Mouse (Mus musculus) ZHBTc4 (cell line): ENCODE results near the gene Hnrnpa2b1.

ENCODE experiments used
- DNase-seq: peaks from one replicate; pipeline ENCODE4 v3.0.0-alpha.2; 2011; ENCODE audit warnings: low read depth, low spot score

Gene Hnrnpa2b1

GRCm38 (mm10) chr6:51470311-51471178 lies 851 bp upstream of the Hnrnpa2b1 start, which contains the start of gene Cbx3:
Cbx3 (plus strand) TSS chr6:51470360.
- DNase-seq: peak; percentile 97

GRCm38 (mm10) chr6:51468891-51469561 lies 668 bp downstream of the Hnrnpa2b1 start:
- peak; percentile 86 for DNase-seq

GRCm38 (mm10) chr6:51467649-51468048 lies 2.0 kb downstream of the Hnrnpa2b1 start:
- peak; percentile 59 for DNase-seq

- DNase-seq: peak; percentile 66
Observed at GRCm38 (mm10) chr6:51460363-51460762, 9.3 kb downstream of the Hnrnpa2b1 start.

- DNase-seq: peak; percentile 80
Observed at GRCm38 (mm10) chr6:51460021-51460360, 9.7 kb downstream of the Hnrnpa2b1 start.

DNA sequence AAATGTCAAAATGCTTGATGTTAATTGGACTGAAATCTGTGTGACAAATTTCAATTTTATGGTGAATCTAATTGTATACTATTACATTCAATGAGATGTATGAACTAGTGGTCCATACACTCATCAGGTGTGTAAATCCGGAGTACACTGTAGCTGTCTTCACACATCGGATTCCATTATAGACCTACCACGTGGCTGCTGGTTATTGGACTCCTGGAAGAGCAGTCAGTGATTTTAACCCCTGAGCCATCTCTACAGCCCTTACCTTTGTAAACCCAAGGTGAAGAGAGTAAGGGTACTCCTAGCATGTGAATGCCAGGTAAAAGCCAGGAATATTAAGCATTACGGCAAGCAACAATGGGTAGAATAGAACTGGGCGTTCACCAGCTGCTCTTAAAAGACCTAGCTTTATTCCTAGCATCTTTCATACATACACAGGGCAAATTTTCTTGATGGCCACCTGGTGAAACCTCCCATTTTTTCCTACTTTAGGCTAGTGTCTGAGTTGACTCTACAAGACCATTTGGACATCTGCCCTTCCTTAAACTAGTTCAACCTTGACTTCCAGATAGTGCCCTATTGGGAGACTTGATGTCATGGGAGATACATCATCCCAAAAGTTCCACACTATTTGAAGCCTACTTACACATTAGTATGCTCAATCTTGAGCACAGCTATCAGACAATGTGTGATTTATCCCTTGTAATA lies 10.2 kb downstream of the Hnrnpa2b1 start:
- peak; percentile 80 for DNase-seq

- peak; percentile 70 for DNase-seq
Observed at GRCm38 (mm10) chr6:51458925-51459312, 10.8 kb downstream of the Hnrnpa2b1 start.

GRCm38 (mm10) chr6:51457770-51458387 lies 11.8 kb downstream of the Hnrnpa2b1 start:
- peak; percentile 37 for DNase-seq

- DNase-seq: peak; percentile 15
Observed at GRCm38 (mm10) chr6:51457283-51457682, 12.4 kb downstream of the Hnrnpa2b1 start.

DNA sequence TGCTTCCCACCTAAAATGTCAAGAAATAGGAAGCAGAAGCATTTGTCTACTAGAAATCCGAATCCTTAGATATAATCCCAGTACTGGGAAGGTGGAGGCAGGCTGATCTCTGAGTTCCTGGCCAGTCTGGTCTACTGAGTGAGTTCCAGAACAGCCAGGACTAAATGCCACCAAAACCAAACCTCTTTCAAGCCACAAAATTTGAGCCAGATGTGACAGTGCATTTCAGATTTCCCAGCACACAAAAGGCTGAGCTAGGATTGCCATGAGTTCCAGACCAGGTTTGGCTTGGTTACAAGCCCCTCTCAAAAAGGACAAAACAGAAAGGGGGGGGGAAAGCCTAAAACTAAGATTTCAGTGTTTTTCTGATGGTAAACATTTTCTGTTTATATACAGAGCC lies 13.5 kb downstream of the Hnrnpa2b1 start:
- DNase-seq: no peak

DNA sequence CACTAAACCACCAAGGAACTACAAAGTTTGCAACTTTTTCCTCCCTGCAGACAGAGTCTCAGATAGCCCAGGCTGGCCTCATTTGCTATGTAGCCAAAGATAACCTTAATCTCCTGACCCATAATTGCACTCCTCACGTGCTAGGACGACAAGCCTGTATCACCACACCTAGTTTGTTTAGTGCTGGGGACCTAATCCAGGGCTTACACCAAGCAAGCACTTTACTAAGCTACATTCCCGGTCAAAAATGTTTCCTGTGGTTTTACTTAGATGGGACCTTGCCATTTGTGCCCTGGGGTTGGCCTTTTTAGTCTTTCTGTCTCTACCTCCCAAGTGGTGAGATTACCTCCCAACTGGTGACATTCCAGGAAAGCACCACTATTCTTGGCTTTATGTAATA lies 14.7 kb downstream of the Hnrnpa2b1 start:
- no peak for DNase-seq

DNA sequence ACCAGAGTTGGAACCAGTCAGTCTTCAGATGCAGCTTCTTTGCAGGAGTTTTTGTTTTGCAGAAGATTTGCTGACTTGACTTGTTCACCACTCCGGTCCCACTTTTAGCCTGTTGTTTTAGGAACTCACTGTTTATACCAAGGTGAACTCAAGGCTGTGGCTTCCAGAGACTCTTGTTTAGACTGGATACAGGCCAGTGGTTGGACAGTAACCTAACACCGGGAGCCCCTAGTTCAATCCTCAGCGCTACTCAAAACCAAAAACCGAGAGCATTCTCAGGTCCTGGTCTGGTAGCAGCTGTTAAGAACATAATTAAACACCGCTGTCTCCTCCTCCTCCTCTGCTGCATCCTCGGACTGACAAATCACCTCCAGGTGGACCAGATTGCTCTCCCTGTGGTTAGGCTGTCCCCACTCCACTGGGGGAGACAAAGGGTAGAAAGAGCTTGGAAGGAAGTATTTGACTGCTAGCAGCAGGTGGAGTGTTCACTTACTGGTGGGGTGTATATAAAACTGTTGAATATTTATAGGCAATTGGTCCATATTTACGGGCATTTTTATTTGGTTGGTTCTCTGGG lies 16.7 kb downstream of the Hnrnpa2b1 start:
- no peak for DNase-seq

DNA sequence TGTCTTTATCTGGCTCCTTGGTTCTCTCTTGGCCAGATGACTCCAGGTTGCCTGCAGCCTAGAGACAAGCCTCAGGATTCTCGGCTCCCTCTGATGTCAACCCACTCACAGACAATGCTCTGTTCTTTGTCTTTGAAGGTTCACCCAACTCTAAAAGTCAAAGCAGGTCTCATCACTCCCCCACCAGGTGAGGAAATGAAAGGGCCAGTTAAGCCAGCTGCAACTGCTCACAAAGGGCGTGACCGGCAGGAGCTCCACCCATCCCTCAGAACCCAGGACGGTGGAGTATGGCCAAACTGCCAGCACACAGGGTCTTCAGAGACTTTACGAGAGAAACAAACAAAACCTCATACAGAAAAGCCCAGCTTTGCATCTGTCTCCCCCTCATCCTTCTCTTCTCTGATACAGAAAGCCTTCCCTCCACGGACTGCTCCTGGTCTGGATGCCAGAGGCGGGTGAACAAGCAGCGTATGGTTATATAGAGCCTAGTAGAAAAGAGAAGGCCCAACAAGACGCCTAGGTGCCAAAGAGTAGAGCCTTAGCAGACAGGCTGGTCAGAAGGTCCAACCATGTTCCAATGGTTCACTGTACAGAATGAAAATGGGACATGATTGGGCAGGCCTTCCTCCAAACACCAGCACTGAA lies 27.4 kb downstream of the Hnrnpa2b1 start:
- DNase-seq: peak; percentile 93

DNA sequence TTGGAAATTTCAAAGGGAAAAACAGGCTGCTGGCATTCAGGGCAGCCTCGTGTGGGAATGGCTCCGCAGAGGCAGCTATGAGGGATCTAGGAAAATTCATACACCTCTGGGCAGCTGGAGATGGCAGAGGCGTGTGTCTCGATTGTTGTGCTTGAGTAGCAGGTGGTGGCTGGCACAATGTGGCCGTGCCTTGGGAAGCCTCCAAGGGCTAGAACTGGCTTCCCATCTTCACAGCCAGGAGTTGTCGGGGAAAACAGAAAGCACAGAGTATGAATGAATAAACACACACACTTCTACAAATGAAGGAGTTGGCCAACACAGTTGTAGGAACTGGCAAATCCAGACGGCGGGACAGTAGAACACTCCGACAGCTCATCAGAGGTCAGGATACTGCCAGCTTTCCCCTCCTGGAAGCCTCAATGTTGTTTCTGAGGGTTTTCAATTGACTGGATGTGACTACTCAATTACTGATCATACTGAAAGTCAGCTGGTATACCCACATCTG lies 30.8 kb downstream of the Hnrnpa2b1 start:
- DNase-seq: no peak

DNA sequence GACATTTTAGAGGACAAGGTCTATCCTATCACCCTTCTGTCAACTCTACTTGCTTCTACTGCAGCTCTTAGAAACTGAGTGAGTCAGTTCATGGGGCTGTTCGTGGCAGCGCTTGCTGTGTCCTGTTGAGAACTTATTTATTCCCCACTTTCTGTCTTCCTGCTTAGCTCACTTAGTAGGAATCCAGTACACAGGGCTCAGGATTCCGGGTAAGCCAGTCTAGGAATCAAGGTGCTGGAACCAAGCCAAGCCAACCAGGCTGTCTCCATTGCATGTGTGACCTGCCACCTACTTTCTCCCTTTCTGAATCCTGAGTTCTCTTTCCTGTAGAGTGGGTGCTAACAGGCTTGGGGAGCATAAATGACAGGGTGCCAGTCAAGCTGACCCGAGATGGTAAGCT lies 32.0 kb downstream of the Hnrnpa2b1 start:
- DNase-seq: no peak

- peak; percentile 63 for DNase-seq
Observed at GRCm38 (mm10) chr6:51434270-51434669, 35.4 kb downstream of the Hnrnpa2b1 start.

- peak; percentile 90 for DNase-seq
Observed at GRCm38 (mm10) chr6:51432535-51433397, 36.9 kb downstream of the Hnrnpa2b1 start, which contains the start of gene Nfe2l3. Nfe2l3 (plus strand) TSS chr6:51432670.

- no peak for DNase-seq
Observed at GRCm38 (mm10) chr6:51424537-51424936, 45.2 kb downstream of the Hnrnpa2b1 start.

DNA sequence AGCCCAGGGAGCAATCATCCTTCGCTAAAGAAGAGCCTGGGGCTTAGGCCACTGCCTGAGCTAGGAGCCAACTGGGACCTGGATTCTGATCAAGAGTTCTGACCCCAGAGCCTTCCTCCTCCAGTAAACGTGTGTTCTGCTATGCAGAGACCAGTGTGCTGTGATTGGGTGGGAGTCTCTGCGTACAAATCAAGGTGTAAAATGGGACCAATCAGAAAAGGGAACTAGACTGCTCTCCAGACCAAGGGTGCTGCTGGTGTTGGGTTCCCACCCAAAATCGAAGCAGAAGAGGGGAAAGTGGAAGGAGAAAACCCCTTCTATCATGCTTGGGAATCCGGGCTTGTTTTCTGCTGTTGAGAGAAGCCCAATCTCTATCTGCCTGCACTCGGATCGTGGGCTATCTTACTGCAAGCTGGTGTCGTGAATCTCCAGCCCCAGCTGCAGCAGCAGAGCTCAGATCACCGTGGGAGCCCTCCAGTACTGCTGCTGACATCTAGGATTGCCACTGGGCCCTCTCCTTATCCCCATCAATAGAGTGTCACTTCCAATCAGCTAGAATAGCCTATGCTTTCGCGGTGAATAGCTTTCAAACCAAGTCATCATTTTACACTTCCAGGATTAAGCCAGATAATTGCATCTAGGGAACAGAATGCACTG lies 46.1 kb downstream of the Hnrnpa2b1 start:
- DNase-seq: peak; percentile 35
